Mouse (Mus musculus): Measurements from ENCODE around the gene Rbm28.

DNA sequence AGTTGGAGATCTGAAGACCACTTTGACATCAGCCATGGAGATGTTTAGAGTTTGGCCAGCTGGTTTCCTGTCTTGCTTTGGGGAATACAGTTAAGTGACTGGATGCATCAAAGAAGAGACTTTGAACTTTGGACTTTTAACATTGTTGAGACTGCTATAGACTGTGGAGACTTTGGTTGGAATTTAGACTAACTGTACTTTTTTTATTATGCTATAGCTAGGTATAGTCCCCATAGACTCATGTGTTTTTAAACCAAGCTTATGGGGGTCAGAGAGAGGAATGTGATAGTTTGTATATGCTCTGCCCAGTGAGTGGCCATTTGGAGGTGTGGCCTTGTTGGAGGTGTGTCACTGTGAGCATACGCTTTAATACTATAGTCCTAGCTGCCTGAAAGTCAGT is 14.8 kb downstream of the Rbm28 start:
- TF ChIP-seq CTCF (IDR thresholded peaks at IDR 0.05) (no peak), POLR2A (IDR thresholded peaks at IDR 0.05; ENCODE audit: insufficient read depth, low read depth, low read length) (no peak), EP300 (IDR thresholded peaks at IDR 0.05; ENCODE audit: insufficient read depth, low read depth, low read length) (no peak)

Measured in heart, adult 2 months (tissue).